Mouse (Mus musculus): ENCODE measurements around the gene Exosc3. TPM values are rescaled to one million over a fixed set of nuclear protein-coding genes. Genes with fewer than 3 reads are reported as not detected.

Exosc3 gene
- polyA plus RNA-seq, 1 experiment from 2014 or later: 48.9 TPM

GRCm38 (mm10) chr4:45271041-45271452 lies 71.5 kb downstream of the Exosc3 start:
- peaks cover 14% of the 10 kb centered on the region for H3K4me1 ChIP-seq
- peak overlapping the region; percentile 36 for H3K27ac ChIP-seq (replicated peaks)
- H3K9ac ChIP-seq (replicated peaks): no peak overlapping the region

DNA sequence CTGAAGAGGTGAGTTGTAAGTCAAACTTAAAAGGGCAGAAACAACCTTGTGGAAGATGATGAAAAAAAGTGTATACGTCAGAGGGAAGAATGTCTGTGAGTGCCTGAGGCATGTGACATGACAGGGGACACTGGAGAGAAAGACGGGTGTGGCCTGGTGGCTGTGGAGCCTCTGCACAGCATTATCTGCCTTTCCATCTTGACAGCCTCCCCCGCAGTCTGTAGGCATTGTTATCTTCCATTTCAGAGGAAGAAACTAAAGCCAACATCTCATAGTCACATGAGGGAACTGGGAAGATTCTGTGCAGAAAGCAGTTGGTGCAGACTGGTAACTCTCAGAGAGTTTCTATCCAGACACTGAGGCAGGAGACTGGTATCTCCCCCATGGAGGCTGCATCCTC lies 74.6 kb downstream of the Exosc3 start:
- WGBS: 88% methylated on average over 3 of the region's 3 CpGs
- no peak for ATAC-seq (replicated peaks)

More at GRCm38 (mm10) chr4:45271041-45271452, 71.5 kb downstream of the Exosc3 start:
- Histone ChIP-seq H3K9me3 (no peaks in the 10 kb centered on the region), H3K36me3 (no peaks in the 10 kb centered on the region), H3K4me2 (replicated peaks) (no peak overlapping the region), H3K4me3 (no peak overlapping the region), H3K27me3 (no peaks in the 10 kb centered on the region)
- ATAC-seq (replicated peaks): peak; percentile 87
- 48% methylated on average over 10 of the region's 10 CpGs for WGBS

More for the DNA sequence above, 74.6 kb downstream of the Exosc3 start:
- no peaks in the 10 kb centered on the region for H3K27me3 ChIP-seq
- H3K9ac ChIP-seq (replicated peaks): no peak overlapping the region
- no peaks in the 10 kb centered on the region for H3K9me3 ChIP-seq
- no peak overlapping the region for H3K27ac ChIP-seq (replicated peaks)
- H3K4me2 ChIP-seq (replicated peaks): no peak overlapping the region
- peaks cover 14% of the 10 kb centered on the region for H3K4me1 ChIP-seq
- H3K4me3 ChIP-seq: no peak overlapping the region
- no peaks in the 10 kb centered on the region for H3K36me3 ChIP-seq

Other genes starting within 250 kb of the Exosc3 start
- gene Tomm5, start 234.6 kb downstream of the Exosc3 start, polyA plus RNA-seq (2015; fragmentation: Nextera tagmentation; extraction: Ambion mirVana): 143 and 153 TPM in 2 replicates
- 0.38 and 0.60 TPM in 2 replicates for gene Frmpd1, start 157.9 kb downstream of the Exosc3 start, polyA plus RNA-seq (2015; fragmentation: Nextera tagmentation; extraction: Ambion mirVana)
- 22.0 and 23.6 TPM in 2 replicates for gene Trmt10b, start 45.6 kb downstream of the Exosc3 start, polyA plus RNA-seq (2015; fragmentation: Nextera tagmentation; extraction: Ambion mirVana)
- 8.4 and 8.9 TPM in 2 replicates for gene Dcaf10, start 631 bp downstream of the Exosc3 start, polyA plus RNA-seq (2015; fragmentation: Nextera tagmentation; extraction: Ambion mirVana)
- gene Slc25a51, start 66.0 kb upstream of the Exosc3 start, polyA plus RNA-seq (2015; fragmentation: Nextera tagmentation; extraction: Ambion mirVana): 86.1 and 87.3 TPM in 2 replicates
- gene Shb, start 189.7 kb upstream of the Exosc3 start, polyA plus RNA-seq (2015; fragmentation: Nextera tagmentation; extraction: Ambion mirVana): 13.1 and 13.3 TPM in 2 replicates

Data from forebrain, embryonic 15.5 days (tissue).